Mouse (Mus musculus): ENCODE measurements around the gene Coa7. TPM values are rescaled to one million over a fixed set of nuclear protein-coding genes. Genes with fewer than 3 reads are reported as not detected.

The Coa7 gene
- polyA plus RNA-seq, 1 experiment from 2014 or later, result 51.4 TPM

GRCm38 (mm10) chr4:108323588-108323987 is 4.4 kb upstream of the Coa7 start:
- 65% methylated on average over 5 of the region's 5 CpGs for WGBS
- no peak overlapping the region for H3K4me3 ChIP-seq
- H3K9ac ChIP-seq, result no peak overlapping the region

GRCm38 (mm10) chr4:108327071-108327579 is 815 bp upstream of the Coa7 start:
- peak overlapping the region; percentile 97 for H3K27ac ChIP-seq
- peak overlapping the region; percentile 79 for H3K4me3 ChIP-seq
- no peaks in the 10 kb centered on the region for H3K27me3 ChIP-seq (replicated peaks)
- H3K9me3 ChIP-seq, result no peaks in the 10 kb centered on the region
- peak; percentile 50 for ATAC-seq (replicated peaks)
- 32% methylated on average over 6 of the region's 6 CpGs for WGBS
- H3K9ac ChIP-seq, result peak overlapping the region; percentile 76
- H3K36me3 ChIP-seq (replicated peaks), result no peaks in the 10 kb centered on the region
- H3K4me1 ChIP-seq, result peaks cover 17% of the 10 kb centered on the region
- peak overlapping the region; percentile 70 for H3K4me2 ChIP-seq

More at GRCm38 (mm10) chr4:108323588-108323987, 4.4 kb upstream of the Coa7 start:
- no peaks in the 10 kb centered on the region for H3K9me3 ChIP-seq
- H3K27me3 ChIP-seq (replicated peaks), result no peaks in the 10 kb centered on the region
- no peak for ATAC-seq (replicated peaks)
- H3K4me1 ChIP-seq, result peaks cover 10% of the 10 kb centered on the region
- no peak overlapping the region for H3K4me2 ChIP-seq
- H3K27ac ChIP-seq, result no peak overlapping the region
- no peaks in the 10 kb centered on the region for H3K36me3 ChIP-seq (replicated peaks)

GRCm38 (mm10) chr4:108329840-108330239 is 1.9 kb downstream of the Coa7 start:
- Histone ChIP-seq H3K4me3 (no peak overlapping the region), H3K27me3 (replicated peaks) (no peaks in the 10 kb centered on the region), H3K4me2 (no peak overlapping the region), H3K27ac (no peak overlapping the region), H3K9ac (no peak overlapping the region), H3K36me3 (replicated peaks) (no peaks in the 10 kb centered on the region; the same call in 1 of the 2 replicates), H3K9me3 (no peaks in the 10 kb centered on the region), H3K4me1 (peaks cover 17% of the 10 kb centered on the region)
- 94% methylated on average over 6 of the region's 6 CpGs for WGBS
- ATAC-seq (replicated peaks), result no peak

- Histone ChIP-seq H3K4me2 (no peak overlapping the region), H3K27me3 (replicated peaks) (no peaks in the 10 kb centered on the region), H3K4me3 (no peak overlapping the region), H3K9me3 (no peaks in the 10 kb centered on the region), H3K4me1 (peaks cover 13% of the 10 kb centered on the region), H3K27ac (no peak overlapping the region), H3K9ac (no peak overlapping the region), H3K36me3 (replicated peaks) (peaks cover 5% of the 10 kb centered on the region)
- ATAC-seq (replicated peaks), result no peak
- 88% methylated on average over 9 of the region's 9 CpGs for WGBS
These were observed 4.1 kb downstream of the Coa7 start for GRCm38 (mm10) chr4:108332041-108332440.

- no peak for ATAC-seq (replicated peaks)
- no peaks in the 10 kb centered on the region for H3K27me3 ChIP-seq (replicated peaks)
- no peak overlapping the region for H3K4me2 ChIP-seq
These were observed 7.5 kb downstream of the Coa7 start for GRCm38 (mm10) chr4:108335413-108335812.

GRCm38 (mm10) chr4:108336765-108337164 is 8.8 kb downstream of the Coa7 start:
- H3K9me3 ChIP-seq, result no peaks in the 10 kb centered on the region
- H3K27me3 ChIP-seq (replicated peaks), result no peaks in the 10 kb centered on the region
- peaks cover 20% of the 10 kb centered on the region for H3K36me3 ChIP-seq (replicated peaks)
- H3K4me1 ChIP-seq, result 0 out of 2 replicates have a peak, but pooled peaks cover 4% of the 10 kb centered on the region
- no peak overlapping the region for H3K9ac ChIP-seq
- H3K4me2 ChIP-seq, result no peak overlapping the region
- H3K4me3 ChIP-seq, result no peak overlapping the region
- no peak for ATAC-seq (replicated peaks)
- 81% methylated on average over 2 of the region's 2 CpGs for WGBS
- H3K27ac ChIP-seq, result no peak overlapping the region

More at GRCm38 (mm10) chr4:108335413-108335812, 7.5 kb downstream of the Coa7 start:
- Histone ChIP-seq H3K4me1 (0 out of 2 replicates have a peak, but pooled peaks cover 4% of the 10 kb centered on the region), H3K36me3 (replicated peaks) (peaks cover 17% of the 10 kb centered on the region), H3K9me3 (no peaks in the 10 kb centered on the region), H3K4me3 (no peak overlapping the region), H3K9ac (no peak overlapping the region), H3K27ac (no peak overlapping the region)
- WGBS, result 91% methylated on average over 6 of the region's 6 CpGs

GRCm38 (mm10) chr4:108337817-108338216 is 9.9 kb downstream of the Coa7 start:
- 34% methylated on average over 3 of the region's 3 CpGs for WGBS
- Histone ChIP-seq H3K4me3 (no peak overlapping the region), H3K36me3 (replicated peaks) (peaks cover 20% of the 10 kb centered on the region)

GRCm38 (mm10) chr4:108338321-108338733 is 10.4 kb downstream of the Coa7 start:
- Histone ChIP-seq H3K9ac (no peak overlapping the region), H3K9me3 (no peaks in the 10 kb centered on the region), H3K27me3 (replicated peaks) (no peaks in the 10 kb centered on the region), H3K4me2 (no peak overlapping the region), H3K27ac (no peak overlapping the region; the same call in 1 of the 2 replicates), H3K4me1 (0 out of 2 replicates have a peak, but pooled peaks cover 4% of the 10 kb centered on the region), H3K4me3 (no peak overlapping the region), H3K36me3 (replicated peaks) (peaks cover 20% of the 10 kb centered on the region)
- ATAC-seq (replicated peaks), result no peak
- WGBS, result 48% methylated on average over 9 of the region's 9 CpGs

More at GRCm38 (mm10) chr4:108337817-108338216, 9.9 kb downstream of the Coa7 start:
- Histone ChIP-seq H3K27ac (no peak overlapping the region), H3K4me1 (0 out of 2 replicates have a peak, but pooled peaks cover 4% of the 10 kb centered on the region), H3K4me2 (no peak overlapping the region), H3K27me3 (replicated peaks) (no peaks in the 10 kb centered on the region), H3K9ac (no peak overlapping the region), H3K9me3 (no peaks in the 10 kb centered on the region)
- ATAC-seq (replicated peaks), result no peak

GRCm38 (mm10) chr4:108338811-108339210 is 10.9 kb downstream of the Coa7 start:
- Histone ChIP-seq H3K9me3 (no peaks in the 10 kb centered on the region), H3K9ac (no peak overlapping the region), H3K27me3 (replicated peaks) (no peaks in the 10 kb centered on the region), H3K36me3 (replicated peaks) (peaks cover 20% of the 10 kb centered on the region), H3K4me2 (no peak overlapping the region), H3K27ac (no peak overlapping the region; the same call in 1 of the 2 replicates), H3K4me3 (no peak overlapping the region), H3K4me1 (0 out of 2 replicates have a peak, but pooled peaks cover 4% of the 10 kb centered on the region)
- 55% methylated on average over 10 of the region's 10 CpGs for WGBS
- 0 out of 2 replicates have a peak, but pooled peaks have one; percentile 8 for ATAC-seq (replicated peaks)

GRCm38 (mm10) chr4:108339277-108339690 is 11.3 kb downstream of the Coa7 start:
- Histone ChIP-seq H3K9ac (no peak overlapping the region), H3K36me3 (replicated peaks) (peaks cover 20% of the 10 kb centered on the region), H3K27me3 (replicated peaks) (no peaks in the 10 kb centered on the region), H3K4me3 (no peak overlapping the region), H3K9me3 (no peaks in the 10 kb centered on the region), H3K4me1 (0 out of 2 replicates have a peak, but pooled peaks cover 4% of the 10 kb centered on the region), H3K4me2 (no peak overlapping the region), H3K27ac (no peak overlapping the region)
- ATAC-seq (replicated peaks), result peak; percentile 78
- 12% methylated on average over 4 of the region's 4 CpGs for WGBS

- no peak overlapping the region for H3K4me3 ChIP-seq
- no peaks in the 10 kb centered on the region for H3K9me3 ChIP-seq
- peak overlapping the region; percentile 14; the same call in 1 of the 2 replicates for H3K27ac ChIP-seq
- H3K4me2 ChIP-seq, result no peak overlapping the region
- no peak for ATAC-seq (replicated peaks)
- H3K9ac ChIP-seq, result no peak overlapping the region
- 0 out of 2 replicates have a peak, but pooled peaks cover 6% of the 10 kb centered on the region for H3K36me3 ChIP-seq (replicated peaks)
- 0 out of 2 replicates have a peak, but pooled peaks cover 2% of the 10 kb centered on the region for H3K4me1 ChIP-seq
- WGBS, result 12% methylated on average over 7 of the region's 7 CpGs
- H3K27me3 ChIP-seq (replicated peaks), result no peaks in the 10 kb centered on the region
These were observed 16.7 kb downstream of the Coa7 start for GRCm38 (mm10) chr4:108344631-108345083.

- Histone ChIP-seq H3K27me3 (replicated peaks) (no peaks in the 10 kb centered on the region), H3K4me2 (no peak overlapping the region)
- 31% methylated on average over 5 of the region's 5 CpGs for WGBS
These were observed 17.9 kb downstream of the Coa7 start for GRCm38 (mm10) chr4:108345826-108346225.

GRCm38 (mm10) chr4:108347111-108347510 is 19.2 kb downstream of the Coa7 start:
- no peak overlapping the region for H3K4me2 ChIP-seq
- no peaks in the 10 kb centered on the region for H3K36me3 ChIP-seq (replicated peaks)
- no peak overlapping the region for H3K4me3 ChIP-seq
- 90% methylated on average over 5 of the region's 5 CpGs for WGBS
- H3K4me1 ChIP-seq, result peaks cover 12% of the 10 kb centered on the region
- no peaks in the 10 kb centered on the region for H3K9me3 ChIP-seq
- H3K27me3 ChIP-seq (replicated peaks), result no peaks in the 10 kb centered on the region
- no peak overlapping the region for H3K9ac ChIP-seq
- ATAC-seq (replicated peaks), result no peak
- no peak overlapping the region for H3K27ac ChIP-seq

More at GRCm38 (mm10) chr4:108345826-108346225, 17.9 kb downstream of the Coa7 start:
- ATAC-seq (replicated peaks), result no peak
- Histone ChIP-seq H3K36me3 (replicated peaks) (no peaks in the 10 kb centered on the region), H3K4me3 (no peak overlapping the region), H3K4me1 (peaks cover 6% of the 10 kb centered on the region), H3K9ac (no peak overlapping the region), H3K9me3 (no peaks in the 10 kb centered on the region), H3K27ac (no peak overlapping the region)

Data from midbrain, embryonic 15.5 days (tissue).